Mouse (Mus musculus): Measurements from ENCODE around the gene Lage3.
"Not testable (repeated sequence)": the region's sequence is repeated elsewhere in the genome, so short reads cannot be mapped to it uniquely, and the experiment has no call there.

Gene Lage3

GRCm38 (mm10) chrX:74353467-74353770 lies at the start of gene Lage3:
Lage3 (minus strand) TSS chrX:74353618.
- DNase-seq (ENCODE audit: extremely low read depth, insufficient read length, low spot score), result peak; percentile 74

- peak; percentile 55 for DNase-seq (ENCODE audit: extremely low read depth, insufficient read length, low spot score)
Observed at GRCm38 (mm10) chrX:74400136-74400535, 46.7 kb upstream of the Lage3 start.

- peak; percentile 90 for DNase-seq (ENCODE audit: extremely low read depth, insufficient read length, low spot score)
Observed at GRCm38 (mm10) chrX:74392535-74393443, 39.4 kb upstream of the Lage3 start, which contains the start of the genes Fam3a and Ikbkg. Fam3a (minus strand) TSS chrX:74393272. Ikbkg (plus strand) TSS chrX:74393290.

GRCm38 (mm10) chrX:74388153-74388552 lies 34.7 kb upstream of the Lage3 start:
- no peak for DNase-seq (ENCODE audit: extremely low read depth, insufficient read length, low spot score)

GRCm38 (mm10) chrX:74384451-74384850 lies 31.0 kb upstream of the Lage3 start:
- DNase-seq (ENCODE audit: extremely low read depth, insufficient read length, low spot score), result no peak

GRCm38 (mm10) chrX:74372888-74373549 lies 19.6 kb upstream of the Lage3 start, which contains the start of the genes Ubl4a and Slc10a3:
Ubl4a (minus strand) TSS chrX:74373218.
Slc10a3 (minus strand) TSS chrX:74373349.
- peak; percentile 95 for DNase-seq (ENCODE audit: extremely low read depth, insufficient read length, low spot score)

- peak; percentile 81 for DNase-seq (ENCODE audit: extremely low read depth, insufficient read length, low spot score)
Observed at GRCm38 (mm10) chrX:74368209-74368909, 14.9 kb upstream of the Lage3 start.

- DNase-seq (ENCODE audit: extremely low read depth, insufficient read length, low spot score), result no peak
Observed at GRCm38 (mm10) chrX:74367512-74367911, 14.1 kb upstream of the Lage3 start.

- DNase-seq (ENCODE audit: extremely low read depth, insufficient read length, low spot score), result no peak
Observed at GRCm38 (mm10) chrX:74359171-74359570, 5.8 kb upstream of the Lage3 start.

- not testable (repeated sequence) for DNase-seq (ENCODE audit: extremely low read depth, insufficient read length, low spot score)
Observed at GRCm38 (mm10) chrX:74357069-74357468, 3.7 kb upstream of the Lage3 start.

GRCm38 (mm10) chrX:74352645-74353466 lies 562 bp downstream of the Lage3 start:
- DNase-seq (ENCODE audit: extremely low read depth, insufficient read length, low spot score), result no peak

- DNase-seq (ENCODE audit: extremely low read depth, insufficient read length, low spot score), result no peak
Observed at GRCm38 (mm10) chrX:74330166-74330930, 23.1 kb downstream of the Lage3 start.

- DNase-seq (ENCODE audit: extremely low read depth, insufficient read length, low spot score), result no peak
Observed at GRCm38 (mm10) chrX:74329215-74329671, 24.2 kb downstream of the Lage3 start.

GRCm38 (mm10) chrX:74328725-74329161 lies 24.7 kb downstream of the Lage3 start, which contains the start of gene Plxna3:
Plxna3 (plus strand) TSS chrX:74329066.
- DNase-seq (ENCODE audit: extremely low read depth, insufficient read length, low spot score), result peak; percentile 85

- peak; percentile 90 for DNase-seq (ENCODE audit: extremely low read depth, insufficient read length, low spot score)
Observed at GRCm38 (mm10) chrX:74312540-74313464, 40.6 kb downstream of the Lage3 start, which contains the start of gene Fam50a. Fam50a (plus strand) TSS chrX:74313033.

GRCm38 (mm10) chrX:74304867-74305700 lies 48.3 kb downstream of the Lage3 start, which contains the start of gene Gdi1:
Gdi1 (plus strand) TSS chrX:74304998.
- DNase-seq (ENCODE audit: extremely low read depth, insufficient read length, low spot score), result peak; percentile 88

Measured in 3134 (cell line).